Mouse (Mus musculus): ENCODE measurements around the gene Slc22a22. TPM values are rescaled to one million over a fixed set of nuclear protein-coding genes. Genes with fewer than 3 reads are reported as not detected.
A peak's percentile ranks its signal among the peaks of the same experiment; 100 is the strongest.

Gene Slc22a22
- polyA plus RNA-seq, 1 experiment from 2014 or later: not detected

GRCm38 (mm10) chr15:57465996-57466395 is 11.4 kb downstream of the Slc22a22 start:
- Histone ChIP-seq H3K4me2 (no peak overlapping the region), H3K4me3 (no peak overlapping the region), H3K36me3 (ENCODE audit: poor library complexity, severe bottlenecking) (no peaks in the 10 kb centered on the region), H3K4me1 (no peaks in the 10 kb centered on the region), H3K9me3 (replicated peaks) (no peaks in the 10 kb centered on the region), H3K9ac (no peak overlapping the region), H3K27me3 (no peaks in the 10 kb centered on the region), H3K27ac (no peak overlapping the region)
- ATAC-seq: no peak

- Histone ChIP-seq H3K4me2 (no peak overlapping the region), H3K9ac (no peak overlapping the region), H3K4me1 (no peaks in the 10 kb centered on the region), H3K9me3 (replicated peaks) (no peaks in the 10 kb centered on the region), H3K36me3 (ENCODE audit: poor library complexity, severe bottlenecking) (no peaks in the 10 kb centered on the region), H3K27ac (no peak overlapping the region), H3K4me3 (no peak overlapping the region), H3K27me3 (no peaks in the 10 kb centered on the region)
- no peak for ATAC-seq
- 75% methylated on average over 6 of the region's 6 CpGs for WGBS
Measured at GRCm38 (mm10) chr15:57465061-57465460, 12.4 kb downstream of the Slc22a22 start.

- no peak overlapping the region for H3K4me3 ChIP-seq
- no peaks in the 10 kb centered on the region for H3K27me3 ChIP-seq
- no peak overlapping the region for H3K9ac ChIP-seq
- no peaks in the 10 kb centered on the region for H3K4me1 ChIP-seq
- peak; percentile 36; the same call in 1 of the 2 replicates for ATAC-seq
- whole genome bisulfite sequencing: 89% methylated on average over 11 of the region's 11 CpGs
- no peak overlapping the region for H3K4me2 ChIP-seq
- no peaks in the 10 kb centered on the region for H3K9me3 ChIP-seq (replicated peaks)
- H3K27ac ChIP-seq: no peak overlapping the region
- H3K36me3 ChIP-seq (ENCODE audit: poor library complexity, severe bottlenecking): no peaks in the 10 kb centered on the region
Measured at GRCm38 (mm10) chr15:57464066-57464465, 13.4 kb downstream of the Slc22a22 start.

- Histone ChIP-seq H3K4me2 (no peak overlapping the region), H3K9me3 (replicated peaks) (no peaks in the 10 kb centered on the region), H3K27ac (no peak overlapping the region), H3K9ac (no peak overlapping the region), H3K36me3 (ENCODE audit: poor library complexity, severe bottlenecking) (no peaks in the 10 kb centered on the region), H3K27me3 (no peaks in the 10 kb centered on the region), H3K4me1 (no peaks in the 10 kb centered on the region), H3K4me3 (no peak overlapping the region)
- 30% methylated on average over 1 of the region's 1 CpGs for WGBS
- ATAC-seq: peak; percentile 50; the same call in 1 of the 2 replicates
Measured at GRCm38 (mm10) chr15:57461284-57461683, 16.1 kb downstream of the Slc22a22 start.

GRCm38 (mm10) chr15:57457374-57457773 is 20.1 kb downstream of the Slc22a22 start:
- Histone ChIP-seq H3K4me3 (no peak overlapping the region), H3K9ac (no peak overlapping the region), H3K9me3 (replicated peaks) (no peaks in the 10 kb centered on the region), H3K4me1 (no peaks in the 10 kb centered on the region), H3K36me3 (ENCODE audit: poor library complexity, severe bottlenecking) (no peaks in the 10 kb centered on the region), H3K4me2 (no peak overlapping the region), H3K27me3 (no peaks in the 10 kb centered on the region), H3K27ac (no peak overlapping the region)
- 36% methylated on average over 2 of the region's 2 CpGs for WGBS
- ATAC-seq: no peak

GRCm38 (mm10) chr15:57434710-57435404 is 42.6 kb downstream of the Slc22a22 start:
- no peak for ATAC-seq
- Histone ChIP-seq H3K4me2 (no peak overlapping the region), H3K4me1 (no peaks in the 10 kb centered on the region), H3K9me3 (replicated peaks) (no peaks in the 10 kb centered on the region), H3K27me3 (no peaks in the 10 kb centered on the region), H3K36me3 (ENCODE audit: poor library complexity, severe bottlenecking) (no peaks in the 10 kb centered on the region), H3K27ac (no peak overlapping the region), H3K4me3 (no peak overlapping the region), H3K9ac (no peak overlapping the region)
- WGBS: 86% methylated on average over 2 of the region's 2 CpGs

GRCm38 (mm10) chr15:57408498-57408897 is 68.9 kb downstream of the Slc22a22 start:
- H3K9me3 ChIP-seq (replicated peaks): no peaks in the 10 kb centered on the region
- peak; percentile 72 for ATAC-seq
- H3K27ac ChIP-seq: no peak overlapping the region
- no peak overlapping the region for H3K4me2 ChIP-seq
- H3K36me3 ChIP-seq (ENCODE audit: poor library complexity, severe bottlenecking): no peaks in the 10 kb centered on the region
- H3K4me3 ChIP-seq: no peak overlapping the region
- H3K27me3 ChIP-seq: no peaks in the 10 kb centered on the region
- no peak overlapping the region for H3K9ac ChIP-seq
- no peaks in the 10 kb centered on the region for H3K4me1 ChIP-seq
- WGBS: 42% methylated on average over 2 of the region's 2 CpGs

DNA sequence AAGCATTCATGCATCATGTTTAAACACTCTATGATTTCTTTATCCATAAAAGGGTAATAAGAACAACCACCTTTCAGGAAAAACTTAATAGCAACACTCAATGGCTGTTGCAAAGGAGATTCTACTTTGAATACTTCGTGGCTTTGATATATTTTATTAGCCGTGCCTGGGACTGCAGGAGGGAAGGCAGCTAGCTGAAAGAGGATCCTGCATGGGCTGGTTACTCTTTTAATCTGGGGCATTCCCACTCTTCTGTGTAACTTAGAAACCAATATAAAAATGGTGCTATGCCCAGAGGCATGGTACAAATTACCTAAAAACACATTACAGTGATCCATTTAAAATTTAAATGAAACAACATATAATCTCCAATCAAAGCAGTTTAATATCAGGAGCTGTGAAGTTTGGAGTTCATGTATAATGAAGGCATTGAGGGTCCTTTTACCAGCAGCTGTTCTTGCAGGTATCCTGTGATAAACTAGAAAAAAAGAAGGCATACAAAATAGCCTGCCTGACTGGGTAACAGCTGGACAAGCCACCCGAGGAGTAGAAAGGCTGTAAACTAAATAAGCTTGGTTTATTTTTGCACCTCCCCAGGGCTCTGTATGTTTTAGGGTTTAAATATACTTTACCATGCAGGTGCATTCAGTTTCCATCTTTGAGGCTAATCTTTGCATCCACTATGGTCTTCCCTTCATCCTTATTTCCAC is 78.8 kb downstream of the Slc22a22 start:
- Histone ChIP-seq H3K27ac (no peak overlapping the region), H3K27me3 (no peaks in the 10 kb centered on the region), H3K4me2 (no peak overlapping the region), H3K4me1 (no peaks in the 10 kb centered on the region), H3K36me3 (ENCODE audit: poor library complexity, severe bottlenecking) (no peaks in the 10 kb centered on the region), H3K9me3 (replicated peaks) (no peaks in the 10 kb centered on the region), H3K9ac (no peak overlapping the region), H3K4me3 (no peak overlapping the region)
- WGBS: 58% methylated on average over 3 of the region's 3 CpGs
- ATAC-seq: no peak

- no peaks in the 10 kb centered on the region for H3K4me1 ChIP-seq
- no peak overlapping the region for H3K27ac ChIP-seq
- H3K4me3 ChIP-seq: no peak overlapping the region
- no peaks in the 10 kb centered on the region for H3K27me3 ChIP-seq
- no peaks in the 10 kb centered on the region for H3K9me3 ChIP-seq (replicated peaks)
- no peak overlapping the region for H3K4me2 ChIP-seq
- no peaks in the 10 kb centered on the region for H3K36me3 ChIP-seq (ENCODE audit: poor library complexity, severe bottlenecking)
- WGBS: 88% methylated on average over 4 of the region's 4 CpGs
- no peak overlapping the region for H3K9ac ChIP-seq
- ATAC-seq: no peak
Measured at GRCm38 (mm10) chr15:57394053-57394452, 83.4 kb downstream of the Slc22a22 start.

DNA sequence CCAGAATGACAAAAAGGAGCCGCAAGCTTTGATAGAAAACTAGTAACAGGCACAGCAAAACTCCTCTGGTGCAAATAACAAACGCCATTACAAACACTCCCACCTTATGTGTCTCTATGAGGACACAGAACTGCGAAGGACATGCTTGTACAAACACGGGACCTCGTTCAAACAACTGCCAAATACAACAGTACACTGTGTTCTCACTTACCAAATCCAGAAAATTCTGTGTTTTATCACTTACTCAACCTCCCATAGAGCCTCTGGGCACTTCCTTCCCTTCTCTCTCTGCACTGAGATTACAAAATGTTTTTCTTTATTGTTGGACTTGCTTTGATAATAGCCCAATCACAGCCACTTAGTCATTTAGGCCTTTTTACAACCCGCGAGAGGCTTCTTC is 97.0 kb downstream of the Slc22a22 start:
- H3K4me3 ChIP-seq: no peak overlapping the region
- no peak overlapping the region for H3K27ac ChIP-seq
- 89% methylated on average over 7 of the region's 7 CpGs for WGBS
- H3K36me3 ChIP-seq (ENCODE audit: poor library complexity, severe bottlenecking): no peaks in the 10 kb centered on the region
- H3K4me2 ChIP-seq: no peak overlapping the region
- H3K9me3 ChIP-seq (replicated peaks): no peaks in the 10 kb centered on the region
- no peaks in the 10 kb centered on the region for H3K27me3 ChIP-seq
- no peak for ATAC-seq
- H3K4me1 ChIP-seq: no peaks in the 10 kb centered on the region
- H3K9ac ChIP-seq: no peak overlapping the region

- Histone ChIP-seq H3K27ac (no peak overlapping the region), H3K9me3 (replicated peaks) (no peaks in the 10 kb centered on the region), H3K9ac (no peak overlapping the region), H3K4me3 (no peak overlapping the region), H3K4me1 (no peaks in the 10 kb centered on the region), H3K36me3 (ENCODE audit: poor library complexity, severe bottlenecking) (no peaks in the 10 kb centered on the region), H3K27me3 (no peaks in the 10 kb centered on the region), H3K4me2 (no peak overlapping the region)
- 65% methylated on average over 1 of the region's 1 CpGs for WGBS
- no peak for ATAC-seq
Measured at GRCm38 (mm10) chr15:57366446-57366845, 111.0 kb downstream of the Slc22a22 start.

DNA sequence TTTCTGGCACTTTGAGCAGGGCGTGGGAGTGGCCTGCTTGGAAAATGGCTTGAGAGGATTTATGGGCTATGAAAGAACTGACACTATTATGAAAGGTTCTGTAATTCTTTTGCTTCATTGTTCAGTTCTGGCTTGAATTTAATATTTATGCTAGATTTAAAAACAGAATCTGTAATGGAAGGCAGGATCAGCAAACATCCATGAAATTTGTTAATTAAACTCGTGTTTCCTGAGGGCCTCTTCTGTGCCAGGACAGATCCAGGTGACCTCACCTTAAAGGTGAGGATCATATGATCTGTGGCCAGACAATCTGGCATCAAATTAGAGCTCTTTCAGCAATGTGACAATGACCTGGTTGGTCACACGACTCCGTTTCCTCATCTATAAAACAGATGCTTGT is 122.1 kb downstream of the Slc22a22 start:
- no peak overlapping the region for H3K9ac ChIP-seq
- H3K4me1 ChIP-seq: no peaks in the 10 kb centered on the region
- no peak overlapping the region for H3K4me2 ChIP-seq
- 87% methylated on average over 4 of the region's 4 CpGs for WGBS
- H3K27me3 ChIP-seq: no peaks in the 10 kb centered on the region
- no peak overlapping the region for H3K27ac ChIP-seq
- ATAC-seq: no peak
- H3K4me3 ChIP-seq: no peak overlapping the region
- no peaks in the 10 kb centered on the region for H3K36me3 ChIP-seq (ENCODE audit: poor library complexity, severe bottlenecking)
- H3K9me3 ChIP-seq (replicated peaks): no peaks in the 10 kb centered on the region
